Mouse (Mus musculus): ENCODE measurements at regions not wholly inside any gene's neighbourhood (a gene's known extent, or its start where the extent isn't known, plus 50 kb on each side); places are given as distances from the start of the nearest gene placed in this dataset.
A peak's percentile ranks its signal among the peaks of the same experiment; 100 is the strongest.
"Not testable (repeated sequence)": the region's sequence is repeated elsewhere in the genome, so short reads cannot be mapped to it uniquely, and the experiment has no call there.

DNA sequence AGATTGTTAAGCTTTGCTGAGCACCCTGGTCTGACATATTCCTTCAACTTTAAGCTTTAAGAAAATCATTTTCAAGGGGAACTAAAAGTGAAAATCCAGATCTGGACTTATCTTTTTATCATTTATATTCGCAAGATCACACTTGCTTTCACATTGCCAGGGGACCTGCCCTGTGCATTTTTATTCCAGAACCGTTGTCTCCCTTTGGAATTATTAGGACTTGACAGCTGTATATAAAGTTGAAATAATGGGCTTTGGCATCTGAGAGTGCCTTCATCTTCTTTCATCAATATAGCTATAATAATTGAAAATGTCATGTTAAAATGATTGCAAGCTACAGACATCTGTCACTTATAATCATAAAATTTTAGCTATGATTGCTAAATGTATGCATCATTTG is 276.8 kb upstream of the Olfm3 start:
- DNase-seq (ENCODE audit: low spot score in 2 of 2): no peak

DNA sequence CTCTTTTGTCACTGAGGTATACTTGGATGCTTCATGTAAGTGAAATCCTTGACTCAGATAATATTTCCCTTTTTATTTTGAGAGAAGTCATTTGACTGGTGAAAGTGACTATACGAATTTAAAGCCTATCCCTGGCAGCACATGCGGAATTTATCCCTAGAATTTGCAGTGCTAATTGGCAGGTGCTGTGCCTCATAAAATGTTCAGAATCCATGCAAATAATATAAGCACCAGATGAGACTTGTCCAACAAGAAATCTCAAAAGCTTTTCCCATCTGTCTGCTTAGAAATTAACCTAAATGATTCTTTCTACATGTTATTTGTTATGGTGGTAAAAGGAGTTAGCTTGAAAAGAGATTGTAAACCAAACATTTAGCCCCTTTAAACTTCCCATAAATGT is 268.5 kb upstream of the Olfm3 start:
- DNase-seq (ENCODE audit: low spot score in 2 of 2): no peak

DNA sequence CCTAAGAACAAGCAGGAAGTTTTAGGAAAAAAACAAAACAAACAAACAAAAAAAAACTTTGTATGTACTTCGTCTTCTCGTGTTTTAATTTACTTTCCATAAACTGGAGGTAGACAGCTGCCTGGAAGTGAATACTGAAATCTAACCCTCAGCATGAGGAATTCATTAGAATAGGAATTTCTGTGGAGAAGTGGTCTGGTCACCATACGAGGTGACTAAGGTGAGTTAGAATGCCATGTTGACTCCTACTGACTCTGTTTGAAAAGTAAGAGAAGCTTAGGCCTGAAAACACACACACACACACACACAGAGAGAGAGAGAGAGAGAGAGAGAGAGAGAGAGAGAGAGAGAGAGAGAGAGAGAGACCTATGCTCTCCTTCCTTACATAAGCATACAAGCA is 255.9 kb upstream of the Olfm3 start:
- DNase-seq (ENCODE audit: low spot score in 2 of 2): no peak

DNA sequence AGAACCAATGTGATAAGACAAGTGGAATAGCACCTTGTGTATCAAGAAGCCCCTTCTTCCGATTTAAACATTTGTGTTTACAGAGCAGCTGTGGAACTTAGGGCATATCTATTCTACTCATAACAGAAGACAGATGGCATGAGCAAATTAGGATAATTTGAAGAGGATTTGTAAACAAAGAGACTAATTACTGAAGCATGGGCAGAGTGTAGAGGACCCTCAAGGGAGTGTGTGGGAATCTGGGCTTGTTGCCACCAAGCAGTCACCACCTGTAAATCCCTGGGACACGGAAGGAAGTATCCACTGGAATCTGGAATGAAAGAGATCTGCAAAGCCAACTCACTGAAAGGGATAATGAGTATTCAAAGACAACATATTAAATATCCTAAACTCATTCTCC is 205.9 kb upstream of the Olfm3 start:
- peak in 1 of 2 experiments; percentile 9 for DNase-seq (ENCODE audit: low spot score in 2 of 2)

DNA sequence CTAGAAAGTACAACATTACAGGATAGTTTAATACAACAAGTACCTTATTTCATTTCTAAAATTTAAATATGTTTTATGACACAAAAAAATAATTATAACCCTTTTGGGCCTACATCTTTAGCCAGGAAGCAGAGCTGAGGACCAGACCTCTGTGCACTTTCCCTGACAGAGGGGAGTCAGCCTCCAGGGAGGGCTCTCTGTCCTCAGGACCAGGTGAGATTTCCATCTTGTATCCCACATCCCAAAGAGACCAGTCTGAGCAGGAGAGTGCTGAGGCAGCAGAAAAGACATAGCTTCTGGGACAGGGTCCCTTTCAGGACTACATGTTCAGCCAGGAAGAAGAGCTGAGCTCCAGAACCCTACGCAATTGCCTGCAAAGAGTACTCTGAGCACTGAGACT is 178.7 kb upstream of the Olfm3 start:
- DNase-seq (ENCODE audit: low spot score in 2 of 2): no peak

DNA sequence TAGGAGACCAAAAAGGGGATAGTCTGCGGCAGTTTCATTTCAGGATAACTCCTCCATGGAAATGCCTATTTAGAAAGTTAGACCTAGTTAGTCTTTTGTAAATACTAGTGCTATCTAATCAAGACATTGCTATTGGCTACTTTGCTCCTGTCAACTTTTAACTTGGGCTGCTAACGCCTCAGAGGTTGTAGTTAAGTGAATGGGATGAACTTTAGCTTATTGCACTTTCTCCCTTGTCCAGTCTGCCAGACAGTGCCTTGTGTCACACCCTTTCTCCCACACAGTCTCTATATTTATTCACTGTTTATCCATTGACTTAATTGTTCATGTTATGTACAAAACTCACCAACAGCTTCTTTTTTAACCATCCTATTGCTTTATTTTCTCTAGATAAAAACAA is 167.5 kb upstream of the Olfm3 start:
- no peak for DNase-seq (ENCODE audit: low spot score in 2 of 2)

DNA sequence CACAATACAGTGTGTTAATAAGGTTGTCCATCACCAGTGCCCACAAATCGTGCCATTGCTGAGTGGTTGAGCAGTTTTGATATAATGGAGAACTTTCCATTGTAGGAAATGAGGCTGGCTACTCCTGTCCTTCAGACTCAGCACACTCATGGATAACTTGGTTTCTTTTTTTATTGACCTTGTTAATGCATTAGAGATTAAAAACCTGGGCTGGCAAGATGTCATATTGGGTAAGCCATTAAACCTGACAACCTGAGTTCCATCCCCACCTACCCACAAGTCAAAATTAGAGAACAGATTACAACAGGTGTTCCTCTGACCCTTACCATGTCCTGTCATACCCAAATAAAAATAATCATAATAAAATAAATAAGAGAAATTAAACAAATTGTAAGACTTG is 159.7 kb upstream of the Olfm3 start:
- DNase-seq (ENCODE audit: low spot score in 2 of 2): no peak

- no peak for DNase-seq (ENCODE audit: low spot score in 2 of 2)
Measured at GRCm38 (mm10) chr3:114745131-114745530, 158.7 kb upstream of the Olfm3 start.

DNA sequence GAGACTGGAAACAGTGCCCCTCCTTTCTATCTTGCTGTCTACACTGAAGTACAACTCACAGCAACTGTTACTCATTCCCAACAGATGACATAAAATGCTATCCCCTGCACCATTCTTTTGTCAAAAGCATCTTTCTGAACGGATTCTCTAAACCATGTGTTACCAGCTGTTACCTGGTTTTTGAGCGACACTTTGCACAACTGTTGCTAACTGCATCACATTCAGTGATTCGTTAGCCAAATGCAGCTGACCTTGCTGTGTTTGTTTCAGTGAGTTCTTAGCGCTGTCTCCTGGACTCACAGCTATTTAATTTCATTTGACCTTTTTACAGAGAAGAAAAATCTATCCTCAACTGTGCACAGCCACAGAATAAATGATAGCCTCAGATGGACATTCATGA is 146.6 kb upstream of the Olfm3 start:
- no peak for DNase-seq (ENCODE audit: low spot score in 2 of 2)

- DNase-seq (ENCODE audit: low spot score in 2 of 2): no peak
Measured at GRCm38 (mm10) chr3:114758592-114758991, 145.3 kb upstream of the Olfm3 start.

DNA sequence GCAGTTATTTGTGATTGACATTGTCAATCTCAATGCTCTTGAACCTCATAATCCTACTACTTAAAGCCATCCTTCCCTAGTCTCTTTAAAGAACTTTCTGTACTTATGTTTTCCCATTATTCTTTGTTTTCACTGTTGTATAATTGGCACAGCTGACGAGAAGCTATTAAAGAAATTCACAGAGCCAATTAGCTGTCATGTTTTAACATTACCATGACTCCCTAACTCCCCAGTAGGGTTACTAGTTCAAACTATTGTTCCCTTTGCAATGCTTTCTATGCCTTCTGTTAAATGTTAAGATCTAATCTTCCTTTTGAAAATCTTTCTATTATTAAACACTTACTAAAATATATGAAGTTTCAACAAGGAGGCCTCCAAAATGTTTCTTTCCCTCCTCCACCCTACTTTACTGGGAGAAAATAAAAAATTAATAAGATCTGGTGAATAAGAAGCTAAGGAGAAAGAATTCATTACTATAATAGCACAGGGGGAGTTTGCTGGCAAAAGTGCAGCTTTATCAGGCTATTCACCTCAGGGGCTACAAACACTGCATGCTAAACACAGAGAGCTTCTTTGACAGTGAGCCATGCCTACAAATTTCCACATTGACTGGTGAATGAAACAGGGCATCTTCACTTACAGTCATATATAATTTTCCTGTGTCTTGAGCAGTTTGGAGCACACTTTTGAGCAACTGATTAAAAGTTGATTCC is 144.4 kb upstream of the Olfm3 start:
- no peak for DNase-seq (ENCODE audit: low spot score in 2 of 2)

DNA sequence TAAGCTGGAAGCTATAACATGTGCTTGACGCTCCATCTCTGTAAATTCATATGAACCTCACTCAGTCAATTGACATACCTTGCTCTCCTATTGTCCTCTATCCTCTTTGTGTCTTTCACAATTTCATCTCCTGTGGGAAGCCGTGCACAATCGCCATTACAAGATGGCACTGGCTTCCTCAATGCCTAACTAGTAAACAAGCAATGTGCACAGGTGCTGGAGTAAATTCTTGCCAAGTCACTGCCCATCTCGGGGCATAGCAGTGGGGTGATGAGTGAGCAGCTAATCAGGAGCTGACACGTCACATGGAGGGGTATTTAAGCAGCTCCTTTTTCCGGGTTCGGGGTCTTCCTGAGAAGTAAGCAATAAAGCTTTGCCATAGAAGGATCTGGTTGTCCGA is 141.5 kb upstream of the Olfm3 start:
- not testable (repeated sequence) for DNase-seq (ENCODE audit: low spot score in 2 of 2)

DNA sequence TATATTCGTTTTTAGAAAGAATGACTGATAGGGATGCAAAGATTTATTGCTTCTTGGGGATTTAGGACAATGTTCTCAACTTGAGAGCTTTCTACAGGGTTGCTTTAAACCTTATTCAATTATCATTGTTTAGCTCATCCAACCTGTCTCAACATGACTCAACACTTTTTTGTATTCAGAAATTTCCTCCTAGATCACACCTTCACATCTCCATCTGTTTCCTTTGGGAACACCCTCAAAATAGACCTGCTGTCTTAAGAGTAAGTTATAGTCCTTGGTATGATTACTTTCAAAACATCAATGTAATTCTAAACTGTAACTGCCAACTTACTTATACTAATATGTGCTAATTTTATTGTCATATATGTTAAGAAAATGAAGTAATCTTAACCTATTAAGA is 114.8 kb upstream of the Olfm3 start:
- no peak for DNase-seq (ENCODE audit: low spot score in 2 of 2)

GRCm38 (mm10) chr3:114790005-114790404 is 113.9 kb upstream of the Olfm3 start:
- DNase-seq (ENCODE audit: low spot score in 2 of 2): no peak

DNA sequence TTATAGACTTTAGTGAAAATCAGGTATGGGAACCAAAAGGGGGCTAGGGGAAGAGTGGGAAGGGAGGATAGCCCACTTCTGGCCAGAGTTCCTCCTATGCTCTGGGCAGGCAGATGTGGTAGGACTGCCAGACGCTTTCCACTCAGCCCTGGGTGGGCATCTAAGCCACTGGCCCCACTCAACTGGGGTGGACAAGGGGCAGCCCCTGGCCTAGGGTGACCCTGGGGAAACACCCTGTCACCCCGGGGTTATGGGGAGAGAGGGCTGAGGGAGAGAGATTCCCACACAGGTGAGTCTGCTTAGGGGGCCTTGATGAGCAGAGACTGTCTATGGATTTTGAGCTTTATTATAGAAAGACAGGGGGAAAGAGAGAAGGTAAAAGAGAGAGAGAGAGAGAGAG is 70.8 kb upstream of the Olfm3 start:
- no peak for DNase-seq (ENCODE audit: low spot score in 2 of 2)

All from layer of hippocampus, postnatal 10 days (tissue).